Mouse (Mus musculus): ENCODE measurements around the gene Tmem161a.
A peak's percentile ranks its signal among the peaks of the same experiment; 100 is the strongest.
"Not testable (repeated sequence)": the region's sequence is repeated elsewhere in the genome, so short reads cannot be mapped to it uniquely, and the experiment has no call there.

The Tmem161a gene

GRCm38 (mm10) chr8:70210538-70210937, 38.4 kb downstream of the Tmem161a start:
- peak in 1 of 2 experiments; percentile 59 for DNase-seq (ENCODE audit: low spot score in 2 of 2)

GRCm38 (mm10) chr8:70211275-70211674, 39.1 kb downstream of the Tmem161a start:
- DNase-seq (ENCODE audit: low spot score in 2 of 2): no peak

- DNase-seq (ENCODE audit: low spot score in 2 of 2): no peak
These were observed 39.6 kb downstream of the Tmem161a start for GRCm38 (mm10) chr8:70211726-70212111.

- DNase-seq (ENCODE audit: low spot score in 2 of 2): peak; percentile 98 to 99
These were observed 40.2 kb downstream of the Tmem161a start, which contains the start of gene Slc25a42 for GRCm38 (mm10) chr8:70212112-70213055. TSS of gene Slc25a42 (minus strand) at chr8:70212305.

- no peak for DNase-seq (ENCODE audit: low spot score in 2 of 2)
These were observed 42.3 kb downstream of the Tmem161a start for GRCm38 (mm10) chr8:70214411-70214810.

- no peak for DNase-seq (ENCODE audit: low spot score in 2 of 2)
These were observed 42.9 kb downstream of the Tmem161a start for GRCm38 (mm10) chr8:70215092-70215491.

- DNase-seq (ENCODE audit: low spot score in 2 of 2): not testable (repeated sequence)
These were observed 44.0 kb downstream of the Tmem161a start for GRCm38 (mm10) chr8:70216161-70216560.

GRCm38 (mm10) chr8:70216566-70216965, 44.4 kb downstream of the Tmem161a start:
- DNase-seq (ENCODE audit: low spot score in 2 of 2): peak; percentile 64 to 74

- no peak for DNase-seq (ENCODE audit: low spot score in 2 of 2)
These were observed 45.3 kb downstream of the Tmem161a start for GRCm38 (mm10) chr8:70217441-70217840.

- DNase-seq (ENCODE audit: low spot score in 2 of 2): no peak
These were observed 47.0 kb downstream of the Tmem161a start for GRCm38 (mm10) chr8:70219107-70219684.

GRCm38 (mm10) chr8:70220236-70220840, 48.2 kb downstream of the Tmem161a start:
- no peak for DNase-seq (ENCODE audit: low spot score in 2 of 2)

GRCm38 (mm10) chr8:70220911-70221310, 48.8 kb downstream of the Tmem161a start:
- no peak for DNase-seq (ENCODE audit: low spot score in 2 of 2)

GRCm38 (mm10) chr8:70222041-70222440, 49.9 kb downstream of the Tmem161a start:
- DNase-seq (ENCODE audit: low spot score in 2 of 2): no peak

GRCm38 (mm10) chr8:70223341-70223740, 51.2 kb downstream of the Tmem161a start:
- no peak for DNase-seq (ENCODE audit: low spot score in 2 of 2)

- DNase-seq (ENCODE audit: low spot score in 2 of 2): no peak
These were observed 55.8 kb downstream of the Tmem161a start for GRCm38 (mm10) chr8:70227997-70228396.

GRCm38 (mm10) chr8:70230837-70231236, 58.7 kb downstream of the Tmem161a start:
- no peak for DNase-seq (ENCODE audit: low spot score in 2 of 2)

All from right cerebral cortex, postnatal 36 days (tissue).